Mouse (Mus musculus) adrenal gland, postnatal 10 days (tissue): ENCODE results near the gene Sphkap. TPM values are rescaled to one million over a fixed set of nuclear protein-coding genes. Genes with fewer than 3 reads are reported as not detected.

ENCODE experiments used
- DNase-seq: peaks from one replicate; pipeline ENCODE4 v3.0.0; 2021; ENCODE audit warnings: mixed read lengths
- total RNA-seq, 2 experiments: library from RNA; stranded (reverse); gene quantifications; 2 replicates each; pipeline ENCODE4 v1.2.3; 2021

Sphkap gene
- total RNA-seq, 2 experiments from 2014 or later, result 3.5 to 3.7 TPM

GRCm38 (mm10) chr1:83297137-83298076 lies 110.6 kb downstream of the Sphkap start:
- no peak for DNase-seq

- no peak for DNase-seq
Measured at GRCm38 (mm10) chr1:83285866-83286265, 122.1 kb downstream of the Sphkap start.

GRCm38 (mm10) chr1:83277044-83277443 lies 131.0 kb downstream of the Sphkap start:
- DNase-seq, result no peak

GRCm38 (mm10) chr1:83276637-83277036 lies 131.4 kb downstream of the Sphkap start:
- no peak for DNase-seq

GRCm38 (mm10) chr1:83251746-83252145 lies 156.3 kb downstream of the Sphkap start:
- no peak for DNase-seq

GRCm38 (mm10) chr1:83248235-83248746 lies 159.7 kb downstream of the Sphkap start:
- DNase-seq, result no peak

- no peak for DNase-seq
Measured at GRCm38 (mm10) chr1:83227946-83228345, 180.1 kb downstream of the Sphkap start.

- DNase-seq, result no peak
Measured at GRCm38 (mm10) chr1:83224423-83224960, 183.5 kb downstream of the Sphkap start.

- no peak for DNase-seq
Measured at GRCm38 (mm10) chr1:83223072-83223471, 184.9 kb downstream of the Sphkap start.

- peak; percentile 2 for DNase-seq
Measured at GRCm38 (mm10) chr1:83218260-83218659, 189.7 kb downstream of the Sphkap start.

- DNase-seq, result no peak
Measured at GRCm38 (mm10) chr1:83209981-83210380, 198.0 kb downstream of the Sphkap start.

Other genes starting within 250 kb of the Sphkap start
- gene Daw1, start 248.4 kb downstream of the Sphkap start, total RNA-seq, result not detected